ENCODE assay signal across 9 mouse cellular contexts in the genomic region with DNA sequence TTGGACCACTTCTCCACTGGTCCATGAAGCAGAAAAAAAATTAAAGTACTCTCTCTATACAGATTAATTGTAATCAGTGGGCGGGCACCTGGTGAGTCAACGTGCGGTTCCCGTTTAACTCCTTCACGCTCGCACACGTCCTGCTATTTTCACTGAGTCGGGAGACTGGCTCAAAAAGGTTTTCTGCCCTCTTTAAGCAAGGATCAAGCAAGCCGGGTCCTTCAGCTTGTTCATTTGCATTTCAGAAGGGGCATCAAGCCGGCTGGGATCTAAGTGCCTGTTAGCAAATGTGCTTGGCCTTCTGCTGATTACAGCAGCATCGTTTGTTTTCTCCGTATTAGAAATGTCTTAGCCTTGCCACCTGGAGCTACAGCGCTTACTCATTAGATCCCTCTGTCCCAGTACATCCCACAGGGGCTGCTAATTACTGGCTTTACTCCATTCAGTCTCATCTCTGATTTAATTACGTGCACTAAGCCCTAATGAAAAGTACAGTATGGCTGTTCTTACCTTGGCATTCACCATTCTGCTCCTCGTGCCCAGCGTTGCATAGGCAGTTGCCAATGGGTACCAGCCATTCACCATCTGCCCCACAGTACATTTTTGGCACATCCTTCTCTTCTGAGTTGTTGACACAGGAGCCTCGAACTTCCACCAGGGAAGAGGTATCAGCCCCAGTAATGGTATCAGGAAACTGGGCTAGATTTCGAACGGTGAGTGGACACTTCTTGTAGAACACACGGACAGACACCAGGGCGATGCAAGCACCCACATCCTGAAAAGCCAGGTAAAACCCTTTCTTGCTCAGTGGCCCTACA. TPM values are rescaled to one million over a fixed set of nuclear protein-coding genes. Genes with fewer than 3 reads are reported as not detected.
DNase-seq lines count a peak whose midpoint lies in the region; ATAC-seq lines count a peak whose summit lies in the region.
"Had no signal": no experiment of that assay in that cellular context is flagged by ENCODE, and none has a peak within 500 bp of the region (broad histone marks: within the 10 kb centered on the region; RNA-seq: fewer than 3 reads in every experiment).

No protein-coding gene starts in this region.

- peak overlapping the region; percentile 27 for H3K4me2 ChIP-seq in stomach, embryonic 15.5 days

- no peak overlapping the region for H3K9ac ChIP-seq in stomach, embryonic 15.5 days

- 28% methylated on average over 21 of the region's 21 CpGs for WGBS in forebrain, embryonic 10.5 days
- WGBS in stomach, embryonic 15.5 days, result 66% methylated on average over 21 of the region's 21 CpGs

- peak; percentile 58 for DNase-seq in left cerebral cortex, postnatal 4 days
- no peak for DNase-seq in left cerebral cortex, adult 8-10 months (ENCODE audit: low spot score in 2 of 2)
- DNase-seq in forebrain, embryonic 10.5 days (ENCODE audit: extremely low spot score, low spot score), result no peak
- DNase-seq in layer of hippocampus, postnatal 14 days (ENCODE audit: low spot score in 2 of 2), result peak; percentile 67 to 85
- no peak for DNase-seq in adrenal gland, adult 2 months
- no peak for DNase-seq in heart, postnatal 25 days (ENCODE audit: low spot score)
- DNase-seq: kidney, adult 9 months had no signal

- H3K27ac ChIP-seq in forebrain, embryonic 10.5 days, result peak overlapping the region; percentile 58; the same call in 1 of the 2 replicates
- no peak overlapping the region for H3K27ac ChIP-seq in stomach, embryonic 15.5 days

- peaks cover 43% of the 10 kb centered on the region for H3K27me3 ChIP-seq in forebrain, embryonic 10.5 days (ENCODE audit: poor library complexity, severe bottlenecking)
- H3K27me3 ChIP-seq in stomach, embryonic 15.5 days (replicated peaks), result no peaks in the 10 kb centered on the region
- H3K27me3 ChIP-seq: Patski had no signal

- peak overlapping the region; percentile 41 for H3K4me3 ChIP-seq in forebrain, embryonic 10.5 days
- no peak overlapping the region for H3K4me3 ChIP-seq in stomach, embryonic 15.5 days (replicated peaks)

- no peaks in the 10 kb centered on the region for H3K9me3 ChIP-seq in forebrain, embryonic 10.5 days
- H3K9me3 ChIP-seq in stomach, embryonic 15.5 days, result no peaks in the 10 kb centered on the region

- no peak for ATAC-seq in stomach, embryonic 15.5 days (ENCODE audit: insufficient read depth, low FRiP score, low read depth)
- ATAC-seq: Patski had no signal

- H3K4me1 ChIP-seq in forebrain, embryonic 10.5 days, result peaks cover 98% of the 10 kb centered on the region
- peaks cover 8% of the 10 kb centered on the region; the same call in 1 of the 2 replicates for H3K4me1 ChIP-seq in stomach, embryonic 15.5 days

- H3K36me3 ChIP-seq in forebrain, embryonic 10.5 days (replicated peaks), result peaks cover 74% of the 10 kb centered on the region
- no peaks in the 10 kb centered on the region for H3K36me3 ChIP-seq in stomach, embryonic 15.5 days

- intact Hi-C loops in left cerebral cortex, postnatal 4 days (cut with DNase I), result no loop called here
- intact Hi-C loops in heart, postnatal 25 days (cut with DNase I), result no loop called here

RNA-seq across cellular contexts. Expression of gene Epha4, which starts 8.6 kb away (rescaled TPM):
- 100 to 1,000 TPM; 139 to 161 TPM for total RNA-seq in left cerebral cortex, postnatal 4 days (2021)
- 100 to 1,000 TPM; 139 to 158 (median 143) TPM for total RNA-seq in left cerebral cortex, adult 8-10 months (2022)
- polyA plus RNA-seq in forebrain, embryonic 10.5 days (2016; fragmentation: Nextera tagmentation; extraction: Ambion mirVana), result 22.9 and 25.9 TPM in 2 replicates
- total RNA-seq in layer of hippocampus, postnatal 14 days (2021), result 100 to 1,000 TPM; 348 to 361 TPM
- polyA plus RNA-seq in stomach, embryonic 15.5 days (2015; fragmentation: Nextera tagmentation; extraction: Ambion mirVana), result 9.4 and 11.8 TPM in 2 replicates
- 1 to 10 TPM; 2.1 to 2.8 TPM for total RNA-seq in adrenal gland, adult 2 months (2021)
- polyA plus RNA-seq in adrenal gland, adult 2 months (2012; rRNA removed), result 0.74 and 1.3 TPM in 2 replicates
- 10 to 100 TPM; 27.4 to 28.7 TPM for total RNA-seq in heart, postnatal 25 days (2021)

Comparison
In these comparisons a context has a peak if more than half of its experiments do, and no peak if none do; other contexts are left out.
1. DNase-seq: peak in left cerebral cortex, postnatal 4 days (single experiment) and layer of hippocampus, postnatal 14 days (2 of 2); none in left cerebral cortex, adult 8-10 months (0 of 2), forebrain, embryonic 10.5 days (single experiment), adrenal gland, adult 2 months (single experiment) and heart, postnatal 25 days (single experiment).
2. RNA of gene Epha4, which starts 8.6 kb away (total RNA-seq): 348 to 361 TPM in layer of hippocampus, postnatal 14 days, 139 to 161 TPM in left cerebral cortex, postnatal 4 days, 139 to 158 TPM in left cerebral cortex, adult 8-10 months and 27.4 to 28.7 TPM in heart, postnatal 25 days; 2.1 to 2.8 TPM in adrenal gland, adult 2 months; every median in the first group is over 4 times any median in the second.